Mouse (Mus musculus): ENCODE measurements at regions not wholly inside any gene's neighbourhood (a gene's known extent, or its start where the extent isn't known, plus 50 kb on each side); places are given as distances from the start of the nearest gene placed in this dataset.

DNA sequence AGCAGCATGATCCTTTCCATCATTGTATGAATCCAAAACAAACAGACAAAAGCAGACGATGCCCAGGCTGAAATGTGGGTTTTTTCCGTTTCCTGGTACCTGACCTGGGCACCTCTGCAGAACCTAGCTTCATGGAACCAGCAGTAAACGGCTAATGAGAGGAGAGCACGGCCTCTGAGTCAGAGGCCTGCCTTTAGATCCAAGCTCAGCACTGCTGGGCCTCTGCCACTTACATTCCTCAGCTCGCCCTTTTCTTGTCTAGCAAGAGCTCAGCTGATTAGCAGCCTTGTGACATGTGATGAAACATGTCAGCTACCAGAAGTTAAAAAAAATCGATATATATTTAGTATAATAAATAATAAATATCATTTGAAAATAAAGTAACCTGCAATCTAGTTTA is 91.2 kb upstream of the Dhrs4 start:
- no peak for ATAC-seq (replicated peaks; ENCODE audit: low FRiP score, poor library complexity, severe bottlenecking)

DNA sequence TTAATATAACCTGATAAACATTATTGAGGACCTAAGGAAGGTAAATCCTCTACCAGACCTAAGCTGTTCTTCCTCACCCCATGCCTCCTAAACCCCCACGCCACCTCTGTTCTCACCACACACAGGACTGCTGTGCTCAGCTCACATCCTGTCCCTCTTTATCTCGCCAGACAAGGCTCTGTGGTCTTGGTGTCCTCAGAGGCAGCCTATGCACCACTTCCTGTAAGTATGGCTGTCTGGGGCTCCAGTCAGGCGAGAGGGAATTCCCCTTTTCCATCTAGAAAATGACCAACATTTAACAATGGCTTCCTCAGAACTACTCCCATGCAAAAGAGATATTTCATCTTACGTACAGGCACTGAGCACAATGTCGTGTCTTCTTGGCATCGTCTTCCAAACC is 86.2 kb upstream of the Dhrs4 start:
- ATAC-seq (replicated peaks; ENCODE audit: low FRiP score, poor library complexity, severe bottlenecking), result no peak

DNA sequence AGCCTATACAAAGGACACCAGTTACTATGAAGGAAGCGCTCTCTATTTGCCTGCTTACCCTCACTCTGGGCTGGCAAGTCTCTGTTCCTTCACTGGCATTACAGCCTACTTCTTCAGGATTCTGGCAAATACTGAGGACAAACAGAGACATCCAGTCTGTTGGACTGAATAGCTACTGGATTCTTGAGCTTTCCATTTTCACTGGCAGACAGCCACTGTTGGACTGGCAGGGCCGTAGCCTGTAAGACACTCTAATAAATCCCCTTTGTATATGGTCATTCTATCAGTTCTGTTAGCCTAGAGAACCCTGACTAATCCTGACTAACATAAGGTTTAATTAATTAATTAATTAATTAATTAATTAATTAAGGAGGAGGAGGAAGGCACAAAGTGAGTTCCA is 72.4 kb upstream of the Dhrs4 start:
- no peak for ATAC-seq (replicated peaks; ENCODE audit: low FRiP score, poor library complexity, severe bottlenecking)

All from erythroid progenitor cell, adult 5-6 weeks (primary cell).